Mouse (Mus musculus): ENCODE results near the gene Dhx8. TPM values are rescaled to one million over a fixed set of nuclear protein-coding genes. Genes with fewer than 3 reads are reported as not detected.

Gene Dhx8
- polyA plus RNA-seq, 1 experiment from 2014 or later, result 33.5 TPM

- WGBS, result 96% methylated on average over 8 of the region's 8 CpGs
- no peak overlapping the region for H3K9ac ChIP-seq (replicated peaks; ENCODE audit: low read depth, low read length)
- H3K27ac ChIP-seq (ENCODE audit: low read depth, low read length), result no peak overlapping the region
- no peak overlapping the region for H3K4me2 ChIP-seq (ENCODE audit: low read depth, low read length)
- no peaks in the 10 kb centered on the region for H3K4me1 ChIP-seq (ENCODE audit: control insufficient read depth, insufficient read depth, low read length)
- no peaks in the 10 kb centered on the region for H3K9me3 ChIP-seq (ENCODE audit: control insufficient read depth, low read length)
- peaks cover 64% of the 10 kb centered on the region for H3K36me3 ChIP-seq (ENCODE audit: control insufficient read depth, insufficient read depth, low read length)
- ATAC-seq (ENCODE audit: low read depth), result no peak
- H3K27me3 ChIP-seq (ENCODE audit: control insufficient read depth, insufficient read depth, low read length), result no peaks in the 10 kb centered on the region
- no peak overlapping the region for H3K4me3 ChIP-seq (ENCODE audit: low read depth, low read length)
Observed at GRCm38 (mm10) chr11:101764546-101764945, 31.8 kb downstream of the Dhx8 start.

- Histone ChIP-seq H3K9me3 (ENCODE audit: control insufficient read depth, low read length) (no peaks in the 10 kb centered on the region), H3K4me1 (ENCODE audit: control insufficient read depth, insufficient read depth, low read length) (peaks cover under 1% of the 10 kb centered on the region; the same call in 1 of the 2 replicates), H3K9ac (replicated peaks; ENCODE audit: low read depth, low read length) (no peak overlapping the region), H3K36me3 (ENCODE audit: control insufficient read depth, insufficient read depth, low read length) (peaks cover 54% of the 10 kb centered on the region), H3K4me3 (ENCODE audit: low read depth, low read length) (no peak overlapping the region), H3K4me2 (ENCODE audit: low read depth, low read length) (no peak overlapping the region), H3K27ac (ENCODE audit: low read depth, low read length) (no peak overlapping the region), H3K27me3 (ENCODE audit: control insufficient read depth, insufficient read depth, low read length) (0 out of 2 replicates have a peak, but pooled peaks cover 3% of the 10 kb centered on the region)
- no peak for ATAC-seq (ENCODE audit: low read depth)
- WGBS, result 58% methylated on average over 5 of the region's 5 CpGs
Observed at GRCm38 (mm10) chr11:101767326-101767725, 34.6 kb downstream of the Dhx8 start.

DNA sequence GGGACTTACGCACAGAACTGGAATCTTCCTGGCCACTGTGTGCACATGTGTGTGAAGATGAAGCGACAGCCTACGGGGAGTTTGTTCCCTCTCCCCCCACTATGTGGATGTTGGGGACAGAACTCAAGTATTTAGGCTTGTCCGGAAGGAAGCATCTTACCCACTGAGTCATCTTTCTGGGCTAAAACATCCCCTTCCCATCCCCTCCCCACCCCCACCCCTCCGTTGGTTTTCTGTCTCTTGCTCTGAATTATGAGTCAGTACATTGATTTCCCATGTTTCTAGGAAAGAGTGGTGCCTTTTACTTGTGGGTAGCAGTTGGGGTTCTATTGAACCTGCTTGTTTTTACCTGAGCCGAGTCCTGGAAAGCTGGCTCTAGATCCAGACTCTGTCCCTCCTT lies 36.0 kb downstream of the Dhx8 start:
- H3K27me3 ChIP-seq (ENCODE audit: control insufficient read depth, insufficient read depth, low read length), result 0 out of 2 replicates have a peak, but pooled peaks cover 3% of the 10 kb centered on the region
- H3K4me3 ChIP-seq (ENCODE audit: low read depth, low read length), result no peak overlapping the region
- no peak for ATAC-seq (ENCODE audit: low read depth)
- WGBS, result 92% methylated on average over 6 of the region's 6 CpGs
- H3K27ac ChIP-seq (ENCODE audit: low read depth, low read length), result no peak overlapping the region
- H3K36me3 ChIP-seq (ENCODE audit: control insufficient read depth, insufficient read depth, low read length), result peaks cover 47% of the 10 kb centered on the region
- H3K9ac ChIP-seq (replicated peaks; ENCODE audit: low read depth, low read length), result no peak overlapping the region
- no peak overlapping the region for H3K4me2 ChIP-seq (ENCODE audit: low read depth, low read length)
- peaks cover 4% of the 10 kb centered on the region; the same call in 1 of the 2 replicates for H3K4me1 ChIP-seq (ENCODE audit: control insufficient read depth, insufficient read depth, low read length)
- H3K9me3 ChIP-seq (ENCODE audit: control insufficient read depth, low read length), result no peaks in the 10 kb centered on the region

DNA sequence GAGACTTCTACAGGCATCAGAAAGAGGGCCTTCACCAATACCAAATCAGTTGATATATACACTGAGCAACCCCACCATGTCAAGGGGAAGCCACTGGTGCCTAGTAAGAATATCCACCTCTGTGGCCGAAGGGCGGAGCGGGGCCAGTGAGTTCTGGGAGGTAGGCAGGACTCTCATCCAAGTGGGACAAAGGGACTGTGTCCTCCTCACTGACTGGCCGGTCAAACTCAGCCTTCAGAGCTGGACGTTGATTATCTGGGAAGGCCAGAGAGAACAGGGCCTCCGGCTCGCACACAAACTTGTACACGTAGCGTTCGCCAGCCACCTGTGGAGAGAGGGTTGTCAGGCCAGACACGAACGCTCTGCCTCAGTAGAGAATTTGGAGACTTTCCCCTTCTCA lies 37.5 kb downstream of the Dhx8 start:
- no peak for ATAC-seq (ENCODE audit: low read depth)
- Histone ChIP-seq H3K27me3 (ENCODE audit: control insufficient read depth, insufficient read depth, low read length) (0 out of 2 replicates have a peak, but pooled peaks cover 6% of the 10 kb centered on the region), H3K4me1 (ENCODE audit: control insufficient read depth, insufficient read depth, low read length) (peaks cover 4% of the 10 kb centered on the region; the same call in 1 of the 2 replicates), H3K4me3 (ENCODE audit: low read depth, low read length) (no peak overlapping the region), H3K9me3 (ENCODE audit: control insufficient read depth, low read length) (no peaks in the 10 kb centered on the region), H3K27ac (ENCODE audit: low read depth, low read length) (no peak overlapping the region), H3K9ac (replicated peaks; ENCODE audit: low read depth, low read length) (no peak overlapping the region), H3K4me2 (ENCODE audit: low read depth, low read length) (no peak overlapping the region), H3K36me3 (ENCODE audit: control insufficient read depth, insufficient read depth, low read length) (peaks cover 34% of the 10 kb centered on the region)
- 92% methylated on average over 12 of the region's 12 CpGs for WGBS

DNA sequence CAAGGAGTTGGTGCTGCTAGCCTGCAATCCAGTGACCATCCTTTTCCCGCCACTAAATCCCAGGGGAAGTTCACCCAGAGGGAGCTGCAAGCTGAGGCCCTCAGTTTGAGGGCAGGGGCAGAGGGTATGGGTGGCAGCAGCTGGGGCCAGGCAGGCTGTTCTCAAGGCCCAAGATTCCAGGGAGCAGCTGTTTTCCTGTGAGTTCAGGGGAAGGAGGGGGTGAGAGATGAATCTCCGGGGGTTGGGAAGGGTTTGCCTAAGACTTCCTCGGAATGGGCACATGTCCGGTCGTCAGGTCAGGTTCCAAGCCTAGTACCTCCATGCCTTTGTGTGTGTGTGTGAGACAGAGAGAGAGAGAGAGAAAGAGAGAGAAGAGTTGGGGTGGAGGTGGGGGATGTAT lies 39.3 kb downstream of the Dhx8 start:
- H3K4me2 ChIP-seq (ENCODE audit: low read depth, low read length), result no peak overlapping the region
- WGBS, result 12% methylated on average over 5 of the region's 5 CpGs
- H3K4me3 ChIP-seq (ENCODE audit: low read depth, low read length), result no peak overlapping the region
- no peaks in the 10 kb centered on the region for H3K9me3 ChIP-seq (ENCODE audit: control insufficient read depth, low read length)
- ATAC-seq (ENCODE audit: low read depth), result no peak
- peaks cover 17% of the 10 kb centered on the region for H3K36me3 ChIP-seq (ENCODE audit: control insufficient read depth, insufficient read depth, low read length)
- no peak overlapping the region for H3K27ac ChIP-seq (ENCODE audit: low read depth, low read length)
- peaks cover 4% of the 10 kb centered on the region; the same call in 1 of the 2 replicates for H3K4me1 ChIP-seq (ENCODE audit: control insufficient read depth, insufficient read depth, low read length)
- H3K27me3 ChIP-seq (ENCODE audit: control insufficient read depth, insufficient read depth, low read length), result peaks cover 6% of the 10 kb centered on the region; the same call in 1 of the 2 replicates
- no peak overlapping the region for H3K9ac ChIP-seq (replicated peaks; ENCODE audit: low read depth, low read length)

DNA sequence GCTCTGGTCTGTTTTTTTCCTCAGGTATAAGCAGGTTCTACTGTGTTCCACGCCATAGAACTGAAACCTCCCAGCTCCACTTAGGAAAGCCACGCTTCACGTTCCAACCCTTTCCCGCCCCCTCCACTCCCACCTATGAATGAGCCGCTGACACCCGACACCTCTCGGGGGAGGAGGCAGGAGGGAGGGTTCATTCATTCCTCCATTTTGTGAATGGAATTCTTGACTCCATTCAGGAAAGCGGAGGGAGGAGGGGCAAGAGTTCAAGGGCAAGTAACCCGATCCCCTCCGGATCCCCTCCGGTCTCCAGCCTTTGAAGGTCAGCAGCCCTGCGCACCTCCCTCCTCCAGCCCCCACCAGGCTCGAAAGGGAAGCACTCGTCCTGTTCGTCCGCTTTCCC lies 39.7 kb downstream of the Dhx8 start:
- H3K9ac ChIP-seq (replicated peaks; ENCODE audit: low read depth, low read length), result 0 out of 2 replicates have a peak overlapping the region, but pooled peaks have one; percentile 11
- H3K4me3 ChIP-seq (ENCODE audit: low read depth, low read length), result peak overlapping the region; percentile 16; the same call in 1 of the 2 replicates
- H3K27ac ChIP-seq (ENCODE audit: low read depth, low read length), result no peak overlapping the region
- peaks cover 4% of the 10 kb centered on the region; the same call in 1 of the 2 replicates for H3K4me1 ChIP-seq (ENCODE audit: control insufficient read depth, insufficient read depth, low read length)
- ATAC-seq (ENCODE audit: low read depth), result no peak
- H3K36me3 ChIP-seq (ENCODE audit: control insufficient read depth, insufficient read depth, low read length), result peaks cover 14% of the 10 kb centered on the region; the same call in 1 of the 2 replicates
- peaks cover 6% of the 10 kb centered on the region; the same call in 1 of the 2 replicates for H3K27me3 ChIP-seq (ENCODE audit: control insufficient read depth, insufficient read depth, low read length)
- peak overlapping the region; percentile 44 for H3K4me2 ChIP-seq (ENCODE audit: low read depth, low read length)
- H3K9me3 ChIP-seq (ENCODE audit: control insufficient read depth, low read length), result no peaks in the 10 kb centered on the region
- WGBS, result 0% methylated on average over 16 of the region's 16 CpGs

DNA sequence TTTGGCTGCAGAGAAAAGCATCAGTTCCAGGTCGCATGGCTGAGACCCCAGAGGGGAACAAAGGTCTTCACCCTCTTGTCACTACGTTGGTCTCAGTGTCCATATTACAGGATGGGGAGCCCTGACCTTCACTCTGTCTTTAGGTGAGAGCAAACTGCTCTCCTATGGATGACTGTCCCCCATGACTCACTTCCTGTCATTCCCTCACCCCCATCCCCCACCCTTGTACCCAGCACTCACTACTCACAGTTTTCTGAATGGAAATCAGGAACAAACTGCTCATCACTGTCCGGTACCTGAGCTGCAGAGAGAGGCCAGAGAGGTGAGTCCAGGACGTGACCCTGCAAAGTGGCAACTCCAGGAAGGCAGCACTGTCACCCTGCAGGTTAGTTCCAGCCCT lies 44.1 kb downstream of the Dhx8 start:
- H3K9me3 ChIP-seq (ENCODE audit: control insufficient read depth, low read length), result no peaks in the 10 kb centered on the region
- peaks cover 7% of the 10 kb centered on the region for H3K27me3 ChIP-seq (ENCODE audit: control insufficient read depth, insufficient read depth, low read length)
- H3K27ac ChIP-seq (ENCODE audit: low read depth, low read length), result no peak overlapping the region
- no peaks in the 10 kb centered on the region for H3K36me3 ChIP-seq (ENCODE audit: control insufficient read depth, insufficient read depth, low read length)
- H3K4me2 ChIP-seq (ENCODE audit: low read depth, low read length), result no peak overlapping the region
- ATAC-seq (ENCODE audit: low read depth), result no peak
- H3K4me3 ChIP-seq (ENCODE audit: low read depth, low read length), result no peak overlapping the region
- WGBS, result 85% methylated on average over 4 of the region's 4 CpGs
- H3K4me1 ChIP-seq (ENCODE audit: control insufficient read depth, insufficient read depth, low read length), result peaks cover 4% of the 10 kb centered on the region; the same call in 1 of the 2 replicates
- no peak overlapping the region for H3K9ac ChIP-seq (replicated peaks; ENCODE audit: low read depth, low read length)

DNA sequence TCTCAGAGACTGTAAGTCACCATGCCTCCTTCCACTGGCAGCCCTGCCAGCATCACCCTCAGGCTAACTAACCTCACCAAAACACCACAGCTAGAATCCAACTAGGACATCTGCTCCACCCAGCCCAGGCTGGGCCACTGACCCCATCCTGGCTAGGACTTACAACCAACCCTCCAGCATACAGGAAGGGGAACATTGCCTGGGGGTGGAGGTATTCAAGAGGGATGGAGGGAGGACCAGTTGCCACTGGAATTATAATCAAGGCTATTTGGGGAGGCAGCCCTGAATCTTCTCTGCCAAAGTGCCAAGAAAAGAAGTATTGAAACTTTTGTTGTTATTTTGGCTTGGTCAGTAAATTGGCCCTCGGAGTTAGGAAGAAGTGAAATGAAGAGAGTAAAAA lies 50.4 kb downstream of the Dhx8 start:
- Histone ChIP-seq H3K27ac (ENCODE audit: low read depth, low read length) (no peak overlapping the region), H3K9ac (replicated peaks; ENCODE audit: low read depth, low read length) (no peak overlapping the region), H3K9me3 (ENCODE audit: control insufficient read depth, low read length) (no peaks in the 10 kb centered on the region), H3K27me3 (ENCODE audit: control insufficient read depth, insufficient read depth, low read length) (peaks cover 43% of the 10 kb centered on the region), H3K4me2 (ENCODE audit: low read depth, low read length) (0 out of 2 replicates have a peak overlapping the region, but pooled peaks have one; percentile 8), H3K36me3 (ENCODE audit: control insufficient read depth, insufficient read depth, low read length) (no peaks in the 10 kb centered on the region), H3K4me3 (ENCODE audit: low read depth, low read length) (no peak overlapping the region), H3K4me1 (ENCODE audit: control insufficient read depth, insufficient read depth, low read length) (peaks cover 11% of the 10 kb centered on the region; the same call in 1 of the 2 replicates)
- no peak for ATAC-seq (ENCODE audit: low read depth)
- WGBS, result 33% methylated on average over 1 of the region's 1 CpGs

- WGBS, result 18% methylated on average over 9 of the region's 9 CpGs
- no peak overlapping the region for H3K27ac ChIP-seq (ENCODE audit: low read depth, low read length)
Observed at GRCm38 (mm10) chr11:101783584-101783983, 50.9 kb downstream of the Dhx8 start.

More at GRCm38 (mm10) chr11:101783584-101783983, 50.9 kb downstream of the Dhx8 start:
- ATAC-seq (ENCODE audit: low read depth), result no peak
- no peaks in the 10 kb centered on the region for H3K9me3 ChIP-seq (ENCODE audit: control insufficient read depth, low read length)
- H3K36me3 ChIP-seq (ENCODE audit: control insufficient read depth, insufficient read depth, low read length), result no peaks in the 10 kb centered on the region
- peaks cover 43% of the 10 kb centered on the region for H3K27me3 ChIP-seq (ENCODE audit: control insufficient read depth, insufficient read depth, low read length)
- peaks cover 11% of the 10 kb centered on the region; the same call in 1 of the 2 replicates for H3K4me1 ChIP-seq (ENCODE audit: control insufficient read depth, insufficient read depth, low read length)
- peak overlapping the region; percentile 49; the same call in 1 of the 2 replicates for H3K4me3 ChIP-seq (ENCODE audit: low read depth, low read length)
- peak overlapping the region; percentile 96 for H3K4me2 ChIP-seq (ENCODE audit: low read depth, low read length)
- no peak overlapping the region for H3K9ac ChIP-seq (replicated peaks; ENCODE audit: low read depth, low read length)
